Mouse (Mus musculus) adrenal gland, postnatal 0 days (tissue): ENCODE measurements around the gene Gm21637. TPM values are rescaled to one million over a fixed set of nuclear protein-coding genes. Genes with fewer than 3 reads are reported as not detected.

ENCODE experiments used
- polyA plus RNA-seq: library from polyadenylated mRNA; unstranded; fragments of >200 nt; fragmentation: Nextera tagmentation; extraction: Ambion mirVana; gene quantifications from 2 replicates; pipeline ENCODE4 v1.2.1, GENCODE M21; 2015

The Gm21637 gene
- polyA plus RNA-seq: not detected in 2 replicates

DNA sequence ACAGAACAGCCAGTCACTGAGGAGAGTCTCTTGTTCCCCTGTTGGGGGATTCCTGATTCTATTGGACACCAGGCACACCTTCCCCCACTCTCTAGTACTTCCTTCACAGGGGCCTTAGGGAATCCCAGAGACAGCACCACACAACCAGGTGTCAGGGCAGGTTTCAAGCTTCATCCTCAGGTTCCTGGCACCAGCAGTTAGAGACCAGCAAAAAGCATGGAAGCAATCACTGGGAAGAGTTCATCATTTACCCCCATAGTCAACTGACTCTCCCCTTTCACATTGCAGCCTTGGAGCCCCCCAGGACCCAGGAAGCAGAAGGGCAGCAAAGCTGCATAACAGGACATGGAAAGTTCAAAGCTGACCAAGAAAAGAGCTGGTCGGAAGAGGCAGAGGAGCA lies at the start of gene Gm21637:
TSS of gene Gm21637 (plus strand) at position 301 of the 400 bp plus-strand sequence.

Other genes with a start within 250 kb of the Gm21637 start
- not detected in 2 replicates for gene Btbd35f25, start 244.9 kb upstream of the Gm21637 start, polyA plus RNA-seq
- not detected in 2 replicates for gene Btbd35f22, start 85.8 kb downstream of the Gm21637 start, polyA plus RNA-seq